In the genomic region with DNA sequence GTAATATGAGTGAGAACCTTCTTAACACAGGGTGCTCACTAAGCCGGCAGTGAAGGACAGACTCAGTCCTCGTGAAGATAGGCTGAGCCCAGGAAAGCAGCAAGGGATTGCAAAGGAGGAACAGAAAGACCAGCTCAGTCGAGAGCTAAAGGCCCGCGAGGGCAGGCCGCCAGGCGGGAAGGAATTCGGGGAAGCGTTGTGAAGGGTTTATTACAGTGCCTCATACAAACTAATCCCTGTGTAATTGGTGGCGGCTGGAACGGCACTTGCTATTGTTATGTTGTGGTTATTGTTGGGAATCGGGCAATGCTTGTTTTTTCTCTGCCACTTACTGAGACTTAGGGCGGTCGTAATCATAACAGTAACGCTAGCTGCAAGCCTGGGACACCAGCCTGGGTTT, we compare ENCODE assay signal across 20 mouse cellular contexts. TPM values are rescaled to one million over a fixed set of nuclear protein-coding genes. Genes with fewer than 3 reads are reported as not detected.
DNase-seq lines count a peak whose midpoint lies in the region; ATAC-seq and TF ChIP-seq lines count a peak whose summit lies in the region.
"Had no signal": no experiment of that assay in that cellular context is flagged by ENCODE, and none has a peak within 500 bp of the region (broad histone marks: within the 10 kb centered on the region; RNA-seq: fewer than 3 reads in every experiment).

No protein-coding gene starts in this region.

- no peaks in the 10 kb centered on the region for H3K9me3 ChIP-seq in kidney, embryonic 15.5 days (replicated peaks)
- H3K9me3 ChIP-seq in neural tube, embryonic 12.5 days = no peaks in the 10 kb centered on the region
- H3K9me3 ChIP-seq in embryonic facial prominence, embryonic 10.5 days = no peaks in the 10 kb centered on the region
- H3K9me3 ChIP-seq: embryonic facial prominence, embryonic 13.5 days; heart, embryonic 15.5 days; hindbrain, embryonic 15.5 days; liver, embryonic 15.5 days; neural tube, embryonic 13.5 days had no signal

- DNase-seq in kidney, adult 11 months = no peak
- no peak for DNase-seq in neural tube, embryonic 10.5 days (ENCODE audit: extremely low spot score, low spot score)
- no peak for DNase-seq in embryonic facial prominence, embryonic 10.5 days (ENCODE audit: low spot score)
- DNase-seq in thymus, adult 2 months = no peak
- DNase-seq in right cerebral cortex, postnatal 14 days = no peak
- DNase-seq: adrenal gland, postnatal 14 days; cerebellum, adult 2 months; heart, adult 2 months; kidney, postnatal 36 days; right cerebral cortex, postnatal 25 days; thymus, postnatal 14 days had no signal

- 0 out of 2 replicates have a peak, but pooled peaks cover 17% of the 10 kb centered on the region for H3K4me1 ChIP-seq in kidney, embryonic 15.5 days
- peaks cover 10% of the 10 kb centered on the region; the same call in 1 of the 2 replicates for H3K4me1 ChIP-seq in neural tube, embryonic 12.5 days
- H3K4me1 ChIP-seq in embryonic facial prominence, embryonic 10.5 days = peaks cover 31% of the 10 kb centered on the region
- no peaks in the 10 kb centered on the region for H3K4me1 ChIP-seq in thymus, adult 2 months (replicated peaks; ENCODE audit: control insufficient read depth, insufficient read depth, low read length)
- H3K4me1 ChIP-seq: liver, embryonic 15.5 days had no signal

- no peak for TF ChIP-seq CTCF in thymus, adult 2 months (IDR thresholded peaks at IDR 0.05; ENCODE audit: borderline replicate concordance, control insufficient read depth, extremely low read depth, insufficient read depth, low read length, poor library complexity)

- no peaks in the 10 kb centered on the region for H3K27me3 ChIP-seq in kidney, embryonic 15.5 days
- no peaks in the 10 kb centered on the region for H3K27me3 ChIP-seq in neural tube, embryonic 12.5 days (replicated peaks)
- 0 out of 2 replicates have a peak, but pooled peaks cover 3% of the 10 kb centered on the region for H3K27me3 ChIP-seq in embryonic facial prominence, embryonic 10.5 days (replicated peaks; ENCODE audit: low read depth, poor library complexity, severe bottlenecking)
- no peaks in the 10 kb centered on the region for H3K27me3 ChIP-seq in thymus, adult 2 months (ENCODE audit: control insufficient read depth, insufficient read depth, low read length)
- H3K27me3 ChIP-seq: embryonic facial prominence, embryonic 13.5 days; heart, embryonic 15.5 days; hindbrain, embryonic 15.5 days; liver, embryonic 15.5 days; neural tube, embryonic 13.5 days had no signal

- no peak overlapping the region for H3K4me2 ChIP-seq in kidney, embryonic 15.5 days
- no peak overlapping the region for H3K4me2 ChIP-seq in neural tube, embryonic 12.5 days (replicated peaks)
- H3K4me2 ChIP-seq: embryonic facial prominence, embryonic 13.5 days; heart, embryonic 15.5 days; hindbrain, embryonic 15.5 days; liver, embryonic 15.5 days; neural tube, embryonic 13.5 days had no signal

- ATAC-seq in kidney, embryonic 15.5 days (replicated peaks; ENCODE audit: low FRiP score) = no peak
- no peak for ATAC-seq in neural tube, embryonic 12.5 days (ENCODE audit: low FRiP score, low read depth)
- ATAC-seq: intestine, postnatal 0 days had no signal

- H3K9ac ChIP-seq in kidney, embryonic 15.5 days = no peak overlapping the region
- 0 out of 2 replicates have a peak overlapping the region, but pooled peaks have one; percentile 9 for H3K9ac ChIP-seq in neural tube, embryonic 12.5 days
- H3K9ac ChIP-seq: embryonic facial prominence, embryonic 13.5 days; heart, embryonic 15.5 days; hindbrain, embryonic 15.5 days; liver, embryonic 15.5 days had no signal

- H3K4me3 ChIP-seq in kidney, embryonic 15.5 days (replicated peaks) = no peak overlapping the region
- H3K4me3 ChIP-seq in neural tube, embryonic 12.5 days = no peak overlapping the region
- H3K4me3 ChIP-seq in embryonic facial prominence, embryonic 10.5 days = no peak overlapping the region
- H3K4me3 ChIP-seq in thymus, adult 2 months (ENCODE audit: control insufficient read depth, insufficient read depth, low read length) = no peak overlapping the region
- H3K4me3 ChIP-seq: embryonic facial prominence, embryonic 13.5 days; heart, adult 2 months; heart, embryonic 15.5 days; hindbrain, embryonic 15.5 days; liver, embryonic 15.5 days; neural tube, embryonic 13.5 days had no signal

- TF ChIP-seq POLR2A in thymus, adult 2 months (IDR thresholded peaks at IDR 0.05; ENCODE audit: control insufficient read depth, extremely low read depth, insufficient read depth, low read length, poor library complexity) = no peak

- peaks cover 100% of the 10 kb centered on the region for H3K36me3 ChIP-seq in kidney, embryonic 15.5 days
- peaks cover 95% of the 10 kb centered on the region for H3K36me3 ChIP-seq in neural tube, embryonic 12.5 days
- peaks cover 99% of the 10 kb centered on the region for H3K36me3 ChIP-seq in embryonic facial prominence, embryonic 10.5 days (replicated peaks)
- peaks cover 35% of the 10 kb centered on the region for H3K36me3 ChIP-seq in thymus, adult 2 months (ENCODE audit: control insufficient read depth, insufficient read depth, low read length)

- H3K27ac ChIP-seq in kidney, embryonic 15.5 days = peak overlapping the region; percentile 34; the same call in 1 of the 2 replicates
- H3K27ac ChIP-seq in neural tube, embryonic 12.5 days = no peak overlapping the region
- 0 out of 2 replicates have a peak overlapping the region, but pooled peaks have one; percentile 40 for H3K27ac ChIP-seq in embryonic facial prominence, embryonic 10.5 days (replicated peaks)
- H3K27ac ChIP-seq in thymus, adult 2 months (ENCODE audit: control insufficient read depth, insufficient read depth, low read length) = no peak overlapping the region
- H3K27ac ChIP-seq: embryonic facial prominence, embryonic 13.5 days; heart, adult 2 months; heart, embryonic 15.5 days; hindbrain, embryonic 15.5 days; liver, embryonic 15.5 days; neural tube, embryonic 13.5 days; stomach, postnatal 0 days had no signal

- 59% methylated on average over 15 of the region's 15 CpGs for WGBS in kidney, embryonic 15.5 days
- 35% methylated on average over 15 of the region's 15 CpGs for WGBS in neural tube, embryonic 12.5 days
- 60% methylated on average over 15 of the region's 15 CpGs for WGBS in embryonic facial prominence, embryonic 10.5 days
- WGBS in thymus, adult 2 months = 96% methylated on average over 15 of the region's 15 CpGs

RNA-seq across cellular contexts. Expression of a gene that starts 8.2 kb away (rescaled TPM):
- polyA plus RNA-seq in kidney, embryonic 15.5 days (2015; fragmentation: Nextera tagmentation; extraction: Ambion mirVana) = 41.2 and 42.7 TPM in 2 replicates
- polyA plus RNA-seq in neural tube, embryonic 12.5 days (2016; fragmentation: Nextera tagmentation; extraction: Ambion mirVana) = 17.8 and 25.6 TPM in 2 replicates
- polyA plus RNA-seq in embryonic facial prominence, embryonic 10.5 days (2016; fragmentation: Nextera tagmentation; extraction: Ambion mirVana) = 18.2 and 20.0 TPM in 2 replicates
- 24.9 and 25.3 TPM in 2 replicates for polyA plus RNA-seq in thymus, adult 2 months (2012; rRNA removed)

RNA-seq across cellular contexts. Expression of a gene that starts 14.2 kb away (rescaled TPM):
- polyA plus RNA-seq in kidney, embryonic 15.5 days (2015; fragmentation: Nextera tagmentation; extraction: Ambion mirVana) = 2.8 and 3.9 TPM in 2 replicates
- 3.0 and 4.0 TPM in 2 replicates for polyA plus RNA-seq in neural tube, embryonic 12.5 days (2016; fragmentation: Nextera tagmentation; extraction: Ambion mirVana)
- polyA plus RNA-seq in embryonic facial prominence, embryonic 10.5 days (2016; fragmentation: Nextera tagmentation; extraction: Ambion mirVana) = 2.1 and 2.2 TPM in 2 replicates
- polyA plus RNA-seq in thymus, adult 2 months (2012; rRNA removed) = 89.5 and 99.1 TPM in 2 replicates

RNA-seq across cellular contexts. Expression of a gene that starts 22.9 kb away (rescaled TPM):
- polyA plus RNA-seq in kidney, embryonic 15.5 days (2015; fragmentation: Nextera tagmentation; extraction: Ambion mirVana) = 13.2 and 16.6 TPM in 2 replicates
- 19.9 and 21.1 TPM in 2 replicates for polyA plus RNA-seq in neural tube, embryonic 12.5 days (2016; fragmentation: Nextera tagmentation; extraction: Ambion mirVana)
- 23.2 and 24.1 TPM in 2 replicates for polyA plus RNA-seq in embryonic facial prominence, embryonic 10.5 days (2016; fragmentation: Nextera tagmentation; extraction: Ambion mirVana)
- 22.6 and 28.2 TPM in 2 replicates for polyA plus RNA-seq in thymus, adult 2 months (2012; rRNA removed)

RNA-seq across cellular contexts. Expression of a gene that starts 25.8 kb away (rescaled TPM):
- polyA plus RNA-seq in kidney, embryonic 15.5 days (2015; fragmentation: Nextera tagmentation; extraction: Ambion mirVana) = 475 and 488 TPM in 2 replicates
- polyA plus RNA-seq in neural tube, embryonic 12.5 days (2016; fragmentation: Nextera tagmentation; extraction: Ambion mirVana) = 453 and 497 TPM in 2 replicates
- 634 and 654 TPM in 2 replicates for polyA plus RNA-seq in embryonic facial prominence, embryonic 10.5 days (2016; fragmentation: Nextera tagmentation; extraction: Ambion mirVana)
- 421 and 477 TPM in 2 replicates for polyA plus RNA-seq in thymus, adult 2 months (2012; rRNA removed)

RNA-seq across cellular contexts. Expression of a gene that starts 47.9 kb away (rescaled TPM):
- 4.3 and 5.1 TPM in 2 replicates for polyA plus RNA-seq in kidney, embryonic 15.5 days (2015; fragmentation: Nextera tagmentation; extraction: Ambion mirVana)
- 13.6 and 15.1 TPM in 2 replicates for polyA plus RNA-seq in neural tube, embryonic 12.5 days (2016; fragmentation: Nextera tagmentation; extraction: Ambion mirVana)
- polyA plus RNA-seq in embryonic facial prominence, embryonic 10.5 days (2016; fragmentation: Nextera tagmentation; extraction: Ambion mirVana) = 13.0 and 14.4 TPM in 2 replicates
- polyA plus RNA-seq in thymus, adult 2 months (2012; rRNA removed) = 5.6 and 8.4 TPM in 2 replicates

Comparison
In these comparisons a context has a peak if more than half of its experiments do, and no peak if none do; other contexts are left out.
1. H3K27ac ChIP-seq: peak in kidney, embryonic 15.5 days (single experiment) and embryonic facial prominence, embryonic 10.5 days (single experiment); none in neural tube, embryonic 12.5 days (single experiment) and thymus, adult 2 months (single experiment).
2. RNA of a gene that starts 14.2 kb away (polyA plus RNA-seq): 89.5 to 99.1 TPM in thymus, adult 2 months; 2.8 to 3.9 TPM in kidney, embryonic 15.5 days, 3.0 to 4.0 TPM in neural tube, embryonic 12.5 days and 2.1 to 2.2 TPM in embryonic facial prominence, embryonic 10.5 days; every median in the first group is over 10 times any median in the second.